Mouse (Mus musculus): ENCODE measurements at regions not wholly inside any gene's neighbourhood (a gene's known extent, or its start where the extent isn't known, plus 50 kb on each side); places are given as distances from the start of the nearest gene placed in this dataset.

DNA sequence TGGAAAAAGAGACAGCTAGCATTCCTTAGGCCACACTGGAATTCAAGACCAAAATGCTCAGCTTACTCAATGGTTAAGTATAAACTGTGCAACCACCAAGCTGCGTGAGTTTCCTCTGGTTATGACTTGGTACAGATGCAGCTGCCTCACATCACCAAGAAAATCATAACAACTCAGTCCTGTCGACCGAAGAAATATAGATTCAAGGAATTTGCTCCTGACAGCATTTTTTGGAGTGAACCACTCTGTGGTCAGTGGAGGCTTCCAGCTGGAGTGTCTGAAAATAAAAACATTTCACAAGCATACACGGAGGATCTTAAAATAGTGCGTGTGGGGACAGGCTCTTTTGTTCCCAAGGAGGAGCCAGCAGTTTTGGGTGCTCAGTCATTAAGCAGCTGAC, 253.8 kb downstream of the Bckdhb start:
- ATAC-seq (ENCODE audit: extremely low read depth, insufficient number of reproducible peaks, low FRiP score, poor library complexity, severe bottlenecking) = no peak

DNA sequence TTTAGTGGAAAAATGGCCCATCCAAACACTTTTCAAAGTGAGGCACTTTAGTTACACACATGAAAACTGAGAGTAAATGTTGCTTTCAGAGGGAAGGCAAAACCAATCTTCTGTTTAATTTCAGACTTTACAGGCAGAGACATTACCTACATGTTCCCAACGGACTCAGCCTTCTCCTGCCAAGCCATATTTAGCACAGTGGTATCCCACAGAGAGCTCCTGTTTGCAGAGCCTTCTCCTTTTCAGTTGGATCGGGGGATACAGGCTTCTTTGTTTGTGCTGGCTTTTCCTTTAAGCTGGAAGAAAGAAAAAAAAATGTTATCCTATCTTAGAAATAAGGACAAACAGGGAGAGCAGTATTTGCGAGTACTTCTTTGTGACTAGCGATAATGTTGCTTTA, 254.3 kb downstream of the Bckdhb start:
- ATAC-seq (ENCODE audit: extremely low read depth, insufficient number of reproducible peaks, low FRiP score, poor library complexity, severe bottlenecking) = no peak

- ATAC-seq (ENCODE audit: extremely low read depth, insufficient number of reproducible peaks, low FRiP score, poor library complexity, severe bottlenecking) = no peak
Observed at GRCm38 (mm10) chr9:84183637-84184374, 258.9 kb downstream of the Bckdhb start.

DNA sequence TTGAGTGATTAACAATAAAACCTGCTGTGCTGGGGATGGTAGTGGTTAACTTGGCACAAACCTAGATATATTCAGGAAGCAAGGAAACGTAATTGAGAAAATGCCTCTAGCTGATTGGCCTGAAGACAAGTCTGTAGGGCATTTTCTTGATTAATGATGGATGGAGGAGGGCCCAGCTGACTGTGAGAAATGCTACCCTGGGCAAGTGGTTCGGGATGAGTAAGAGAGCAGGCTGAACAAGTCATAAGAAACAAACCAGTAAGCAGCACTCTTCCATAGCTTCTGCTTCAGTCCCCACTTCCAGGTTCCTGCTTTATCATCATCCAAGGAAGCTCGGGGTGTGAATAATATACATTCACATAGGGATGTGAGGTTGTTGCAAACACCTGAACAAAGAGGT, 262.6 kb downstream of the Bckdhb start:
- ATAC-seq (ENCODE audit: extremely low read depth, insufficient number of reproducible peaks, low FRiP score, poor library complexity, severe bottlenecking) = no peak

DNA sequence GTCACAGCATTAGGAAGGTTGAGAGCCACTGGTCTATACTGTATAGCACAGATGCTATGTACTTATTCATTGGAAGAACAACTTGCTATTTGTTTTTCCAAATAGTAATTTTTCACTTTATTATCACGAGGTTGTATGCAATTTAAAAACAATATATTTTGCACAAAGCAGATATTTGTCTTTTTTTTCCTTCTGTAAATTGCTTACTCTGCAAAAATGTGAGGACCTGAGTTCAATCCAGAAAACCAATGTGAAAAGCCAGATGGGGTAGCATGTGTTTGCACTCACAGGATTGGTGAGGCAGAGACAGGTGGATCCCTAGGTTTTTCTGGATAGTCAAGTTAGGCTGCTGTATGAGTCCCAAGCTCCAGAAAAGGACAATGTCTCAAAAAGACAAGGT, 268.5 kb downstream of the Bckdhb start:
- ATAC-seq (ENCODE audit: extremely low read depth, insufficient number of reproducible peaks, low FRiP score, poor library complexity, severe bottlenecking) = no peak

DNA sequence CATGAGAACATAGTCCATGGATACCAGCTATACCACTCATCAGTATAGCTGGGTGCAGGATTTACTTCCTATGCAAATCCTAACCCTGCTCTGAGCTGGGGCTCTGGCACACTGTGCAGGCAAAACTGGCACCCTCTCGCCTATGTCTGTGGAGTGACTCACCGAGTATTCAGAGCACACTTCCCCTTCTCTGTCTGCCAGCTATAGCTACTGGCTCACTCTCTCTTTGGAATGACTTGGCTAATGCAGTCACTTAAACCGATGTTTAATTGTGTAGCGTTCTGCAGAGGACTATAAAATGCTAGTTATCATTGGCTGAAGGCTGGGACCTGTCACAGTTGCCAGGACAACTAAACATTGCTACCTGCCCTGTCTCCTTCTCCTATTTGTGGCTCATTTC, 269.8 kb downstream of the Bckdhb start:
- no peak for ATAC-seq (ENCODE audit: extremely low read depth, insufficient number of reproducible peaks, low FRiP score, poor library complexity, severe bottlenecking)

DNA sequence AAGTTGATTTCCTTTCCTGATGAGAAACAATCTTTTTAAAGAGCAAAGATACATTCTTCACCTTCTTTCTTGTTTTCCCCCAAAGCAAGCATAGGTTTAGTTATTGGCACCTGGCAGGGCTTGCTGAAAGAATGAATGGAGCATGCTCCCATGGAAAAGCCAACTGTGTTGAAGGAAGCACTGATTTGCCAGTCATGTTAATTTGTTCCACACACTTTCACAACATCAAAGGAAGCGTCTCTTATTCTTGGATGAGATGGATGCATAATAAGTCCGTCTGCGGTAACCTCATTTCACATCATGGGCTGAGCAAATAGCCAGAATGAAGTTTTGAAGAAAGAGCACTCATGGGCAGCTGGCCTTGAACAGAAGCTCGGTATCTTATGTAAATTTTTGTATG, 270.4 kb downstream of the Bckdhb start:
- ATAC-seq (ENCODE audit: extremely low read depth, insufficient number of reproducible peaks, low FRiP score, poor library complexity, severe bottlenecking) = no peak

GRCm38 (mm10) chr9:84200208-84200607, 275.3 kb downstream of the Bckdhb start:
- no peak for ATAC-seq (ENCODE audit: extremely low read depth, insufficient number of reproducible peaks, low FRiP score, poor library complexity, severe bottlenecking)

GRCm38 (mm10) chr9:84204056-84204455, 279.1 kb downstream of the Bckdhb start:
- no peak for ATAC-seq (ENCODE audit: extremely low read depth, insufficient number of reproducible peaks, low FRiP score, poor library complexity, severe bottlenecking)

- ATAC-seq (ENCODE audit: extremely low read depth, insufficient number of reproducible peaks, low FRiP score, poor library complexity, severe bottlenecking) = no peak
Observed at GRCm38 (mm10) chr9:84240491-84240975, 315.6 kb downstream of the Bckdhb start.

DNA sequence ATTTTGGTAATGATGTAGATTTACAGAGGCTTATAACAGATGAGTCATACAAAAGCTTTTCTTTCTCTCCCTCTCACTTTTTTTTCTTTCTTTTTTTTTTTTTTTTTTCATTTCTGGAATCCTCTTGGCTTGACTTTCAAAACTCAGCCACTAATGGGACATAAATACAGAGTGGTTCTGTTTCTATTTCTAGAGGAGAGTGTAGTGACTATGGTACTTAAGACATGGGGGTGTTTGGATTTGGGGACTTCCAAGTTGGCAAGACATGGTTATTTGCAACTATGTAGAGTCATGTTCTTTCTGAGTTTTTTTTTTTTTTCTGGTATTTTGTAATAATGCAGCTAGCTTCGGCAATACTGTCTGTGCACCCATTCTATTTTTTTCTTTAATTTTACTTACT, 324.8 kb downstream of the Bckdhb start:
- ATAC-seq (ENCODE audit: extremely low read depth, insufficient number of reproducible peaks, low FRiP score, poor library complexity, severe bottlenecking) = no peak

- peak; percentile 67 for ATAC-seq (ENCODE audit: extremely low read depth, insufficient number of reproducible peaks, low FRiP score, poor library complexity, severe bottlenecking)
Observed at GRCm38 (mm10) chr9:84253022-84253991, 328.4 kb downstream of the Bckdhb start.

DNA sequence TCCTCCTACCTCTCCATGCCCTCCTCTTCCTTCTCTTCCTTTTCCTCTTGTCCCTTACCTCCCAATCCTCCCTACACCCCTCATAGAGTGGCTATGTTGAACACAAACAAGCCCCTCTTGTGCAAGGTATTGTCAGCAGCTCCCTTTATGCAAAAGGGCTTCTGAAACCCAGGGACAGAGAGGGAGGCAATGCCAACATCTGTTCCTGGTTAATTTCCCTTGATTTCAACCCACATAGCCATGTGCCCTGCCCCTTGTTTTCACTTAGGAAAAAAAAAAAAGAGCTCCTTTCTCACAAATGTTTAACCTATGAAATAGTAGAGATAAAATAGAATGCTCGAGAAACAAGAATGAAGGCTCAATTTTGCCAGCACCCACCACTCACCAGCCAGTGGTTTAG, 333.5 kb downstream of the Bckdhb start:
- ATAC-seq (ENCODE audit: extremely low read depth, insufficient number of reproducible peaks, low FRiP score, poor library complexity, severe bottlenecking) = no peak

DNA sequence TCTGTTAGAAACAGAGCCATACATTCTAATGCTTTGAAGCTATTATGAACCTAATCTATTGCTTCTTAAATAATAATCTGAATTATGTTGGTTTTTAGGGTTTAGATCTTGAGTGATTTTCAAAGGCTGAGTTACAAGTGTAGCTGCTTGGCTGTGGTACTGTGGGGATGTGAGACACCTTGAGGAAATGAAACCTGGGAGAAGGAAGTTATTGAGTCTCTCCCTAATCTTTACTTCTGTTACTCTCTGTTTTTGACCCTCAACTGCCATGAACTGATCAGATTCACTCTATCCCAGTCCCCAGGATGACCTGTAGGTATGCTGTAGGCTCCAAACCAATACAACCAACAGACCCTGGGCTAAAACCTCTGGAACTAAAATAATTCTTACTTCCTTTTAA, 334.8 kb downstream of the Bckdhb start:
- no peak for ATAC-seq (ENCODE audit: extremely low read depth, insufficient number of reproducible peaks, low FRiP score, poor library complexity, severe bottlenecking)

GRCm38 (mm10) chr9:84262151-84262550, 337.2 kb downstream of the Bckdhb start:
- ATAC-seq (ENCODE audit: extremely low read depth, insufficient number of reproducible peaks, low FRiP score, poor library complexity, severe bottlenecking) = no peak

DNA sequence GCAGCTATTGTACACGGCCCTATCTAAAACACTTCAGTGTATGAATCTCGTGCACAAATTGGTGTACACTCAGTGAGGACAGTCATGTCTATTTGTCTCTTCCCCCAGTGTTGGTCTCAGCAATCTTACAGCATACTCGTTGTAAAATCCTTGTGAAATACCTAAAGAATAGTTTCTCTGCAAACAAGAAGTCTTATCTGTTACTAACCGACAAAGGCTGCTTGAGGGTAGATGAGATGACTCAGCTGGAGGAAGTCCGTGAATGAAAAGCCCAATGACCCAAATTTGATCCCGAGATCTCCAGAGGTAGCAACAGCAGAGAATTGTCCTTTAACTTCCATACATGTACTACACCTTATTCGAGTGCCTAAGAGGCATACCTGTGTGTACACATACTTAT, 342.0 kb downstream of the Bckdhb start:
- no peak for ATAC-seq (ENCODE audit: extremely low read depth, insufficient number of reproducible peaks, low FRiP score, poor library complexity, severe bottlenecking)

DNA sequence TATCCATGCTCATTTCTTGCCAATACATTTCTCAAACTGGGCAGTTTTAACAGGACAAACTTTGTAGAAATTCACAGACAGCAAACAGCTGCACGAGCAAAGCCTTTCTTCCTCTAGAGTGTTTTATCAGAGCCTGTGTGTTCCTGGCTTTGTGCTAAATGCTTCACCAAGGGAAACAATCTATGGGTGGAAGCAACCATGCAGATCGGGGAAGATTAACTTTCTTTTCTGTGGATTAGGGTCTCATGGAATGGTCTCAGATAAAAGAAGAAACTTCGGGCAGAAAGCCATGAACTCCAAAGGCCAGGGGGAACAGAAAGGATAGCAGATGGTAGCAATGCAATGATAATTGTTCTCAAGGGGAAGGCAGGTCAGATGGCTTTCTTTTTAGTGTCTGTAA, 349.7 kb downstream of the Bckdhb start:
- no peak for ATAC-seq (ENCODE audit: extremely low read depth, insufficient number of reproducible peaks, low FRiP score, poor library complexity, severe bottlenecking)

DNA sequence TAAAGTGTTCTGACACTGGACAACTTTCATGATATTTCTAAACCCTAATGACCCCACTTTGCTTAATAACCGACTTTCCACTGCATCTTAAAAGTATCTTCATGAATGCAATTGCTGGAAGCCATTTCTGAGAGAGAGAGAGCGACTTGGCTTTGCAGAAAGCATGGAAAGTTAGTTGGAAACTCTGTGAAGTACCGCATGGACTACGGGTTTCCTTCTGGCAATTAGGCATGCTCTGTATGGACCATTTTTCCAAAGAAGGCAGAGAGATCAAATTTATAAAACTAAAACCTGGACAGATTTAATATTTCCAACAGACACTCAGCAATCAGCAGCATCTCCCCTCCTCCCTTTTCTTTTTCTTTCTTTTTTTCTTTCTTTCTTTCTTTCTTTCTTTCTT, 353.4 kb downstream of the Bckdhb start:
- ATAC-seq (ENCODE audit: extremely low read depth, insufficient number of reproducible peaks, low FRiP score, poor library complexity, severe bottlenecking) = no peak

- no peak for ATAC-seq (ENCODE audit: extremely low read depth, insufficient number of reproducible peaks, low FRiP score, poor library complexity, severe bottlenecking)
Observed at GRCm38 (mm10) chr9:84278731-84279130, 353.8 kb downstream of the Bckdhb start.

DNA sequence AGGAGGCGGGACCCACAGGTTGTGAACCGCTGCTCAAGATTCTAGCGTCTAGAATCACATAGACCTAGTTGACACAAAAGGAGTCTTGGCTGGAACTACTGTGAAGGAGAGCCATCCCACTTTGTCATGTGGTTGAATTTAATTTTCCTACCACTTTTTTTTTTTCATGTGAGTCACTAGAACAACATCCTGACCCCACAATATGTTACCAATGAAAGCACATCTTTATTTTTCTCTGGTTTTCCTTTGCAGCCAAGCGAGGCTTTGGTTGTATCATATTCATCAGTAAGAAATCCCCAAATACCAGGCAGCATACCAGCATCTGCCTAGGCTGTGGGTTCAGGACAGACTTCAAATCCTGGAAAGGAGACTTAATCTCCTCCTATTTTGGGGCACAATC, 356.0 kb downstream of the Bckdhb start:
- ATAC-seq (ENCODE audit: extremely low read depth, insufficient number of reproducible peaks, low FRiP score, poor library complexity, severe bottlenecking) = no peak

Measured in neutrophil, adult 5-6 weeks (primary cell).